Mouse (Mus musculus) megakaryocyte-erythroid progenitor cell, adult 5-6 weeks (primary cell): ENCODE results near the gene Nrxn3. TPM values are rescaled to one million over a fixed set of nuclear protein-coding genes. Genes with fewer than 3 reads are reported as not detected.

Experiments used
- ATAC-seq: replicated peaks from 2 replicates; pipeline ENCODE4 v1.8.0; 2016; ENCODE audit warnings: mild to moderate bottlenecking, inconsistent platforms; ENCODE audit not compliant: severe bottlenecking, poor library complexity, low FRiP score, low TSS enrichment
- total RNA-seq, 2 experiments: library from RNA; stranded (forward) in 1 of 2; stranded (reverse) in 1 of 2; fragments of 200-1000, 215-1000 nt in 1 of 2; fragments of >200 nt in 1 of 2; fragmentation: Nextera tagmentation in 1 of 2; gene quantifications; 2 replicates each; pipeline ENCODE4 v1.2.3; 2014 to 2017

Gene Nrxn3
- total RNA-seq, 2 experiments from 2014 or later, result not detected

GRCm38 (mm10) chr12:89558921-89559320 lies 836.2 kb downstream of the Nrxn3 start:
- ATAC-seq, result no peak

- ATAC-seq, result no peak
Measured at GRCm38 (mm10) chr12:89561989-89562565, 839.4 kb downstream of the Nrxn3 start.

- ATAC-seq, result no peak
Measured at GRCm38 (mm10) chr12:89568723-89569377, 846.2 kb downstream of the Nrxn3 start.

- ATAC-seq, result no peak
Measured at GRCm38 (mm10) chr12:89592459-89592858, 869.8 kb downstream of the Nrxn3 start.

GRCm38 (mm10) chr12:89613670-89614069 lies 891.0 kb downstream of the Nrxn3 start:
- no peak for ATAC-seq

- no peak for ATAC-seq
Measured at GRCm38 (mm10) chr12:89625746-89626145, 903.1 kb downstream of the Nrxn3 start.

- ATAC-seq, result no peak
Measured at GRCm38 (mm10) chr12:89640046-89640445, 917.4 kb downstream of the Nrxn3 start.

GRCm38 (mm10) chr12:89641460-89641859 lies 918.8 kb downstream of the Nrxn3 start:
- no peak for ATAC-seq

- no peak for ATAC-seq
Measured at GRCm38 (mm10) chr12:89653211-89653610, 930.5 kb downstream of the Nrxn3 start.

- no peak for ATAC-seq
Measured at GRCm38 (mm10) chr12:89661219-89661618, 938.5 kb downstream of the Nrxn3 start.

- ATAC-seq, result no peak
Measured at GRCm38 (mm10) chr12:89668856-89669255, 946.2 kb downstream of the Nrxn3 start.

GRCm38 (mm10) chr12:89672819-89673218 lies 950.1 kb downstream of the Nrxn3 start:
- ATAC-seq, result no peak

GRCm38 (mm10) chr12:89685633-89686032 lies 963.0 kb downstream of the Nrxn3 start:
- ATAC-seq, result no peak

GRCm38 (mm10) chr12:89689086-89689485 lies 966.4 kb downstream of the Nrxn3 start:
- ATAC-seq, result no peak

GRCm38 (mm10) chr12:89699469-89699868 lies 976.8 kb downstream of the Nrxn3 start:
- no peak for ATAC-seq

GRCm38 (mm10) chr12:89700937-89701458 lies 978.3 kb downstream of the Nrxn3 start:
- no peak for ATAC-seq

- ATAC-seq, result no peak
Measured at GRCm38 (mm10) chr12:89702931-89703330, 980.3 kb downstream of the Nrxn3 start.

GRCm38 (mm10) chr12:89707913-89708312 lies 985.2 kb downstream of the Nrxn3 start:
- no peak for ATAC-seq

GRCm38 (mm10) chr12:89710459-89710858 lies 987.8 kb downstream of the Nrxn3 start:
- ATAC-seq, result no peak

GRCm38 (mm10) chr12:89711791-89712190 lies 989.1 kb downstream of the Nrxn3 start:
- ATAC-seq, result no peak
